Mouse (Mus musculus) heart, embryonic 10.5 days (tissue): ENCODE measurements around the gene Sgpp2. TPM values are rescaled to one million over a fixed set of nuclear protein-coding genes. Genes with fewer than 3 reads are reported as not detected.

Experiments
- DNase-seq: peaks from one replicate; pipeline ENCODE4 v3.0.0-alpha.2; 2017; ENCODE audit warnings: low spot score
- H3K27ac ChIP-seq: fragments of 300-500 bp; sonication (generic); 2 replicates; pipeline ENCODE4 v1.5.1; 2016; ENCODE audit warnings: mild to moderate bottlenecking
- H3K27me3 ChIP-seq: fragments of 300-500 bp; sonication (generic); 2 replicates; pipeline ENCODE4 v1.6.1; 2016; ENCODE audit warnings: mild to moderate bottlenecking; ENCODE audit not compliant: poor library complexity, insufficient read depth, severe bottlenecking
- H3K36me3 ChIP-seq: fragments of 300-500 bp; sonication (generic); 2 replicates; pipeline ENCODE4 v1.6.1; 2016; ENCODE audit warnings: mild to moderate bottlenecking, moderate library complexity
- H3K4me1 ChIP-seq: fragments of 300-500 bp; sonication (generic); 2 replicates; pipeline ENCODE4 v1.6.1; 2016; ENCODE audit warnings: mild to moderate bottlenecking
- H3K4me3 ChIP-seq: fragments of 300-500 bp; sonication (generic); 2 replicates; pipeline ENCODE4 v1.5.1; 2016; ENCODE audit warnings: mild to moderate bottlenecking, moderate library complexity
- H3K9me3 ChIP-seq: fragments of 300-500 bp; sonication (generic); 2 replicates; pipeline ENCODE4 v1.6.1; 2016; ENCODE audit warnings: mild to moderate bottlenecking, moderate library complexity
- WGBS: fragments of 180-500 bp; shearing (Covaris S2); methylation state at CpG from one replicate; pipeline ENCODE4 v1.1.7; 2016; 5-methylcytosine and 5-hydroxymethylcytosine counted together
- polyA plus RNA-seq: library from polyadenylated mRNA; unstranded; fragments of >200 nt; fragmentation: Nextera tagmentation; extraction: Ambion mirVana; gene quantifications from 2 replicates; pipeline ENCODE4 v1.2.1, GENCODE M21; 2016

The Sgpp2 gene
- polyA plus RNA-seq, 1 experiment from 2014 or later, result 0.65 TPM

GRCm38 (mm10) chr1:78387854-78388253, 77.7 kb downstream of the Sgpp2 start:
- H3K4me3 ChIP-seq, result no peak overlapping the region
- H3K9me3 ChIP-seq, result no peaks in the 10 kb centered on the region
- H3K27me3 ChIP-seq, result no peaks in the 10 kb centered on the region
- H3K4me1 ChIP-seq, result 0 out of 2 replicates have a peak, but pooled peaks cover 3% of the 10 kb centered on the region
- DNase-seq, result no peak
- H3K27ac ChIP-seq, result no peak overlapping the region
- H3K36me3 ChIP-seq, result no peaks in the 10 kb centered on the region
- WGBS, result 53% methylated on average over 4 of the region's 4 CpGs

DNA sequence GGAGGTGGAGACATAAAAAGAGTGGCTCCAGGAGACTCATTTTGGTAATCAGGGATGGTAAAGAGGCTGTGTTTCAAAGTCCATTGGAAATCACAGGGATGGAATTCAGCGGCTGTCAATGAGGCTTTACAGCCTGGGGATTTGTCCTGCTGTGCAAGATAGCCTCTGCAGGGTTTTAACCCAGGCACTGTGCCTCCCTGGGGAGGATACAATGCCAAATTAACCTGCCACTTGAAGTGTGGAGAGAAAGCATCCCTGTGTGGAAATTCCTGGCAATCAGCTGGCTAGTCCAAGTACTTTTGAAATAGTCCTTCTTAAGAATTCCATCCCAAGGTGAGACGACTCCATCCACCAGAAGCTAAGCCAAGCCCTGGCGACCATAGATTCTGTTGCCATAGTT, 78.7 kb downstream of the Sgpp2 start:
- no peaks in the 10 kb centered on the region for H3K9me3 ChIP-seq
- 0 out of 2 replicates have a peak, but pooled peaks cover 3% of the 10 kb centered on the region for H3K4me1 ChIP-seq
- H3K27me3 ChIP-seq, result no peaks in the 10 kb centered on the region
- DNase-seq, result no peak
- no peak overlapping the region for H3K27ac ChIP-seq
- H3K36me3 ChIP-seq, result no peaks in the 10 kb centered on the region
- 14% methylated on average over 3 of the region's 3 CpGs for WGBS
- H3K4me3 ChIP-seq, result no peak overlapping the region

DNA sequence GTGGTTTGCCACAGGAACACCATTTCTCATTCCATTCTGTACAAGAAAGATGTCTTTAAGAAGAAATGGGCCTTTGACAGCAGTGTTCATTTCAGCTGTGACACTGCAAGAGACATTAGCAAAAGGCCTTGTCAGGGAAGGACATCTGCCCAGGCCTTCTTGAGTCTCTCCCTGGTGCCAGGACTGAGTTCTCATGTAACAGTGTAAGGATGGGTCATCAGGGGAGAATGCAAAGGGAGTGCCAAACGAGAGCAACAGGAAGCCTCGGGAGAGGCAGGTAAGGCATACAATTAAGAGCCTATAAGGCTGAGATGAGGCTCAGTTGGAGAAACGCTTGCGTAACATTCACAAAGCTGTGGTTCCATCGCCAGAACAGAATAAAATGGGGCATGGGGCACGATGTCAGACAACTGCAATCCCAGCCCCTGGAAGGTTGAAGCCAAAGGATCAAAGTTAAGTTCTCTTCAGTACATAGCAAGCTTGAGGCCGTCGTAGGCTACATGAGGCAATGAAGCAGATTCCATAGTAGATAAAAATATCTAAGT, 85.1 kb downstream of the Sgpp2 start:
- Histone ChIP-seq H3K36me3 (no peaks in the 10 kb centered on the region), H3K4me1 (peaks cover 11% of the 10 kb centered on the region), H3K4me3 (no peak overlapping the region), H3K27me3 (0 out of 2 replicates have a peak, but pooled peaks cover 7% of the 10 kb centered on the region), H3K9me3 (no peaks in the 10 kb centered on the region), H3K27ac (no peak overlapping the region)
- no peak for DNase-seq
- WGBS, result 63% methylated on average over 8 of the region's 8 CpGs

DNA sequence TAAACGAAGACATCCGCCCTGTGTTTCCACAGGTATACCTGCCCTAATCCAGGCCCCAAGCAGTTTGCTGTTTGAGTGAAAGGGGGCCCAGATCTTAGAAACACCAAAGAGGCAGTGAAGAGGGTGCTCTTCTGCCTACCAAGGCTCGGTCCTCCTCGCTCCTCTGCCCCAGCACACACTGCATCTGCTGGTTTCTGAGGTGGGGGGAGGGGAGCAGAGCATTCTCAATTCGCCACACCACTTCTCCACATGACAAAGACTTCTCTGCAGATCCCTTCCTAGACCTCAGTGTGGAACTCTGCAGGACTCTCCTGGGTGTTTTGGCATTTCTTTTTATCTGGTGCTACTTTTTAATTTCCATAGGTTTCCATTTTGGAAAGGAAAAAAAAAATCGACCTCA, 85.6 kb downstream of the Sgpp2 start:
- H3K9me3 ChIP-seq, result no peaks in the 10 kb centered on the region
- no peaks in the 10 kb centered on the region for H3K36me3 ChIP-seq
- WGBS, result 39% methylated on average over 6 of the region's 6 CpGs
- no peak for DNase-seq
- no peak overlapping the region for H3K27ac ChIP-seq
- peaks cover 11% of the 10 kb centered on the region for H3K4me1 ChIP-seq
- H3K27me3 ChIP-seq, result 0 out of 2 replicates have a peak, but pooled peaks cover 7% of the 10 kb centered on the region
- no peak overlapping the region for H3K4me3 ChIP-seq

DNA sequence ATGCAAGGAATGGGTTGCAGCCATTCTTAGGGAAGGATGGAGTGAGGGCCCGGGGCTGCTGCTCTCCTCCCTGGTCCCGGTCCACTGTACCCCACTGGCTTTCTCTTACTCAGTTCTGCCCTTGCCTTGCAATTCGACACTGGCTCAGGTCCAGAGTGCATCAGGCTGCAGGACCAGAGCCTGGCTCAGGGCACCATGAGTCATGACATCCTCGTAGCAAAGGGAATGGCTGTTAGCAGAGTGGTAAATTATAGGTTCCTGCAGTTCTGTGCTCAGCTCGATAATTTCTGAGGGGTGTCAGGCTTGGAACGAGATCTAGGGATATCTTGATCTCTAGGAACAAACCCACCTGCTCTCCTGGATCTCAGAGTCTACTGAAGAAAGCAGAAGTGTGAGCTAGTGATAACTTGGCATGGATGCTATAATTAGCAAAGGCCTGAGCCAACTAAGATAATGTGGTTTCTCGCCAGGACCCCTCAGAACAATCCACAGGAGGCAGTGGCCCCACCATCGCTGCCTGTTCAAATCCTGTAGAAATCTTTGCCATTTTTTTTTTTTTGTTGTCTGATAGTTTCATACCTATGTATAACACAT, 86.3 kb downstream of the Sgpp2 start:
- WGBS, result 37% methylated on average over 8 of the region's 8 CpGs
- Histone ChIP-seq H3K27ac (no peak overlapping the region), H3K4me3 (no peak overlapping the region), H3K4me1 (peaks cover 11% of the 10 kb centered on the region), H3K27me3 (0 out of 2 replicates have a peak, but pooled peaks cover 7% of the 10 kb centered on the region), H3K9me3 (no peaks in the 10 kb centered on the region), H3K36me3 (no peaks in the 10 kb centered on the region)
- no peak for DNase-seq

- WGBS, result 53% methylated on average over 3 of the region's 3 CpGs
- H3K27me3 ChIP-seq, result 0 out of 2 replicates have a peak, but pooled peaks cover 7% of the 10 kb centered on the region
Measured at GRCm38 (mm10) chr1:78399755-78400154, 89.6 kb downstream of the Sgpp2 start.

DNA sequence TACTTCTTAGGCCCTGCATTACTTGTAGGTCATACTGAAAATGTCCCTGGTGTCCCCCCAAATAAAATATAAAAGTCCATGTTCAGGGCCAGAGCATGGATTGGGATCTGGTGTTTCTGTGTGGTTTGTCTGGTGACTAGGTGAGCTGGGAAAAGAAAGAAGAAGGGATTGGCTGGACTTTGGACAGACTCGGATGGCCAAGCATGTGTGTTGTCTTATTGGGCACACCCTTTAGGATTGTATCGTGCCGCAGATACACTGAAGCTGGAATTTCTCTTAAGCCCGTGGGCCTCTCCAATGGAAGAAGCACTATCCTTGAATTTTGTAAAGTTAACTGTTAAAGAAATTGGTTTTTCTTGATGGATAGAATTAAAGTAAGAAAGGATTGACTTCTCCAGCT, 91.3 kb downstream of the Sgpp2 start:
- Histone ChIP-seq H3K4me1 (peaks cover 6% of the 10 kb centered on the region), H3K9me3 (no peaks in the 10 kb centered on the region), H3K27me3 (no peaks in the 10 kb centered on the region), H3K27ac (no peak overlapping the region), H3K4me3 (no peak overlapping the region), H3K36me3 (no peaks in the 10 kb centered on the region)
- 90% methylated on average over 4 of the region's 4 CpGs for WGBS
- DNase-seq, result no peak

More at GRCm38 (mm10) chr1:78399755-78400154, 89.6 kb downstream of the Sgpp2 start:
- Histone ChIP-seq H3K36me3 (no peaks in the 10 kb centered on the region), H3K27ac (no peak overlapping the region), H3K4me1 (peaks cover 15% of the 10 kb centered on the region), H3K9me3 (no peaks in the 10 kb centered on the region), H3K4me3 (no peak overlapping the region)
- DNase-seq, result no peak

GRCm38 (mm10) chr1:78409396-78409795, 99.3 kb downstream of the Sgpp2 start:
- Histone ChIP-seq H3K9me3 (no peaks in the 10 kb centered on the region), H3K4me1 (peaks cover 9% of the 10 kb centered on the region; the same call in 1 of the 2 replicates), H3K27ac (no peak overlapping the region), H3K27me3 (no peaks in the 10 kb centered on the region), H3K4me3 (no peak overlapping the region), H3K36me3 (no peaks in the 10 kb centered on the region)
- 86% methylated on average over 2 of the region's 2 CpGs for WGBS
- DNase-seq, result peak; percentile 51

GRCm38 (mm10) chr1:78412668-78413067, 102.5 kb downstream of the Sgpp2 start:
- 20% methylated on average over 7 of the region's 7 CpGs for WGBS
- Histone ChIP-seq H3K9me3 (no peaks in the 10 kb centered on the region), H3K27me3 (no peaks in the 10 kb centered on the region), H3K4me1 (peaks cover 7% of the 10 kb centered on the region; the same call in 1 of the 2 replicates), H3K27ac (no peak overlapping the region), H3K4me3 (no peak overlapping the region), H3K36me3 (peaks cover 4% of the 10 kb centered on the region; the same call in 1 of the 2 replicates)
- no peak for DNase-seq

DNA sequence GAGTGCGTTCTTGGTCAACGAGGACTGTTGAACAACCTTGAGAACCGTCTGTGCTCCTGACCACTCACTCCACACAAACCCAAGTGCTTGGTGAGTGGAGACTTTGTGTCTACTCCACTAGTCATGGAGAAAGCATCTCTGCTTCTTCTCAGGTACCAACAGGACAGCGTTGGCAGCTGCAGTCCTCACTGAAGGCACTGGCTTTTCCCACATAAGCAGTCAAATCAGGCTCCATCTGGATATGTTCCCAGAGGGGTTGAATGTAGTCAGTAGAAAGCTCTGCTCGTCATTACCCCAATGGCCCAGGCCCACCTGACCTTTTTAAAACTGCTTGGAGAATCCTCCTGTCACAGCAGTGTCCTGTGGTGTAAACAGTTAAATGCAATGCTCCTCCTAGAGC, 104.3 kb downstream of the Sgpp2 start:
- 82% methylated on average over 5 of the region's 5 CpGs for WGBS
- H3K4me1 ChIP-seq, result peaks cover 7% of the 10 kb centered on the region; the same call in 1 of the 2 replicates
- peaks cover 4% of the 10 kb centered on the region; the same call in 1 of the 2 replicates for H3K36me3 ChIP-seq
- no peak overlapping the region for H3K4me3 ChIP-seq
- H3K9me3 ChIP-seq, result no peaks in the 10 kb centered on the region
- peak; percentile 73 for DNase-seq
- no peak overlapping the region for H3K27ac ChIP-seq
- H3K27me3 ChIP-seq, result no peaks in the 10 kb centered on the region

DNA sequence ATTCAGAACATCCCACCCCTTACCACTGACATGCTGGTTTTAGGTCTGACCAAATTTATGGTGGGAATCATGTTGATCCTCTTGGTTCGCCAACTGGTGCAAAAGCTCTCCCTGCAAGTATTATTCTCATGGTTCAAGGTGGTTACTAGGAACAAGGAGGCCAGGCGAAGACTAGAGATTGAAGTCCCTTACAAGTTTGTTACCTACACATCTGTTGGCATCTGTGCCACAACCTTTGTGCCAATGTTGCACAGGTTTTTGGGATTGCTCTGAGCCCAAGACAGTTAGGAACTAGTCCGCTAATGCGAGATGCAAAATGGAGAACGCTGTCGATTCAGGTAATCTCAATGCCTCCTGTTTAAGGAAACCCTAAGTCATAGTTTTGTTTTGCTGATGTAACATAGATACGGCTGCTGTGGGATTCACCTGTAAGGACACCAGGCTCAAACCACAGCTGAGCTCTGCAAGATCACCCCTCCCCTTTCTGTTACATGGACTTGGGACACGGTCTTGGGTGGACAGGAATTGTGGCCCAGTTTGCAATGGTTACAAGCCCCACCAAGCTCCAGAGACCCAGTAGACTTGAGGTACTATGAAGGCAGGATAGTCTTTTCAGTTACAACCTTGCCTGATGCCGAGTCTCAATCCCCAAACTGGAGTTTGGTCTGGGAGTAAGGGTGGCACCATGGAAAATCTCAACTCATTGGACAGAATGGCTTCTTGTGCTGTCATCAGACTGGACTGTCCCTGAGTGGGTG, 107.2 kb downstream of the Sgpp2 start:
- Histone ChIP-seq H3K9me3 (no peaks in the 10 kb centered on the region), H3K4me1 (peaks cover 6% of the 10 kb centered on the region; the same call in 1 of the 2 replicates), H3K27me3 (no peaks in the 10 kb centered on the region), H3K36me3 (peaks cover 12% of the 10 kb centered on the region; the same call in 1 of the 2 replicates), H3K4me3 (no peak overlapping the region), H3K27ac (no peak overlapping the region)
- WGBS, result 91% methylated on average over 9 of the region's 9 CpGs
- peak; percentile 56 for DNase-seq

DNA sequence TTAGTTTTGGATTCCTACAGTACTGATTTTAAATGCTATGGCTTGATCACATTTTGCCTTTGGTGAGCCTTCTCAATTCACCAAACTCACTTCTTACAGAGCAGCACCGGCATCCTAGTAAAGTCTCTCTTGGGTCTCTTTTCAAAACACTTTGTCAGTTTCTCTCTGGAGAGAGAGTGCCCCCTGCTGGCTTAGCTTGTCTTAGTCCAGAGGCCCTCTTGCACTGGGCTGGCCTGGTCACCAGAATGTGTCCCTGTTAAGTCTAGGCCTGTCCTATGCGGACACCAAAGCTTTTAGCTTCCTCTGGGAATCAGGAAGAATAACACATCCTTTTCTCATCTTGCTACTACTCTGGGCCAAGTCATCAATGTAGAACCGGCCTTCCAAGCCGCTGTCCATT, 109.4 kb downstream of the Sgpp2 start:
- no peaks in the 10 kb centered on the region for H3K27me3 ChIP-seq

GRCm38 (mm10) chr1:78420271-78420670, 110.1 kb downstream of the Sgpp2 start:
- DNase-seq, result no peak
- Histone ChIP-seq H3K4me3 (no peak overlapping the region), H3K4me1 (peaks cover 12% of the 10 kb centered on the region; the same call in 1 of the 2 replicates), H3K36me3 (peaks cover 15% of the 10 kb centered on the region; the same call in 1 of the 2 replicates), H3K27me3 (no peaks in the 10 kb centered on the region), H3K9me3 (no peaks in the 10 kb centered on the region), H3K27ac (no peak overlapping the region)
- WGBS, result 91% methylated on average over 6 of the region's 6 CpGs

More for the DNA sequence above, 109.4 kb downstream of the Sgpp2 start:
- Histone ChIP-seq H3K4me3 (no peak overlapping the region), H3K9me3 (no peaks in the 10 kb centered on the region), H3K4me1 (peaks cover 8% of the 10 kb centered on the region; the same call in 1 of the 2 replicates), H3K36me3 (peaks cover 13% of the 10 kb centered on the region; the same call in 1 of the 2 replicates), H3K27ac (no peak overlapping the region)
- DNase-seq, result no peak
- 57% methylated on average over 4 of the region's 4 CpGs for WGBS
